ENCODE assay signal across 9 mouse cellular contexts in the genomic region with DNA sequence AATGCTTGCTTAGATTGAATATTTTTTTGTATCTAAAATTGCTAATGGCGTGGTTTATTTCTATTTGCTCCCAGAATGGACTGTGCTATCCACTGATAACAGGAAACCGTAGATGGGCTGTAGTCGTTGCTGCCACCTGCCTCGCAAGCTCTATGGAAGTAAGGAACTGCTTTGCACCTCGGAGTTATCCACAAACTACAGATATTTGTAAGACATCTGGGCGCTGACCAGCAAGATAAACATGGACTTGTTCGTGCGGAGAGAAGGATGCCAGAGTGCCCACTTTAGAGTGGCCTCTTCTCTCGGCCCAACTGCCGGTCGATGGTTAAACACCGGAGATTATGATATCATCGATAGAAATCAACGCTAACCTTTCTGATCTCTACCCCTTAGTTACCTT. TPM values are rescaled to one million over a fixed set of nuclear protein-coding genes. Genes with fewer than 3 reads are reported as not detected.
DNase-seq lines count a peak whose midpoint lies in the region; ATAC-seq lines count a peak whose summit lies in the region.
"Had no signal": no experiment of that assay in that cellular context is flagged by ENCODE, and none has a peak within 500 bp of the region (broad histone marks: within the 10 kb centered on the region; RNA-seq: fewer than 3 reads in every experiment).

No protein-coding gene starts in this region.

- H3K4me3 ChIP-seq in heart, embryonic 15.5 days = peak overlapping the region; percentile 59
- H3K4me3 ChIP-seq in embryonic facial prominence, embryonic 10.5 days = peak overlapping the region; percentile 55
- H3K4me3 ChIP-seq in hindbrain, embryonic 12.5 days = peak overlapping the region; percentile 37
- peak overlapping the region; percentile 47 for H3K4me3 ChIP-seq in midbrain, embryonic 12.5 days

- no peak overlapping the region for H3K9ac ChIP-seq in heart, embryonic 15.5 days
- no peak overlapping the region for H3K9ac ChIP-seq in hindbrain, embryonic 12.5 days
- no peak overlapping the region for H3K9ac ChIP-seq in midbrain, embryonic 12.5 days (replicated peaks)

- H3K27me3 ChIP-seq in heart, embryonic 15.5 days = peaks cover 96% of the 10 kb centered on the region
- peaks cover 100% of the 10 kb centered on the region for H3K27me3 ChIP-seq in embryonic facial prominence, embryonic 10.5 days (replicated peaks; ENCODE audit: low read depth, poor library complexity, severe bottlenecking)
- H3K27me3 ChIP-seq in hindbrain, embryonic 12.5 days = peaks cover 98% of the 10 kb centered on the region
- peaks cover 98% of the 10 kb centered on the region for H3K27me3 ChIP-seq in midbrain, embryonic 12.5 days

- no peak for ATAC-seq in heart, embryonic 15.5 days (replicated peaks; ENCODE audit: insufficient number of reproducible peaks, insufficient read depth, low FRiP score, low read depth)
- peak; percentile 5; the same call in 1 of the 2 replicates for ATAC-seq in hindbrain, embryonic 12.5 days (ENCODE audit: low FRiP score)
- peak; percentile 7; the same call in 1 of the 2 replicates for ATAC-seq in midbrain, embryonic 12.5 days (ENCODE audit: low FRiP score, low read depth)

- no peaks in the 10 kb centered on the region for H3K9me3 ChIP-seq in heart, embryonic 15.5 days (replicated peaks)
- H3K9me3 ChIP-seq in embryonic facial prominence, embryonic 10.5 days = no peaks in the 10 kb centered on the region
- no peaks in the 10 kb centered on the region for H3K9me3 ChIP-seq in hindbrain, embryonic 12.5 days (replicated peaks)
- H3K9me3 ChIP-seq in midbrain, embryonic 12.5 days = no peaks in the 10 kb centered on the region

- no peak overlapping the region for H3K27ac ChIP-seq in heart, embryonic 15.5 days
- H3K27ac ChIP-seq in embryonic facial prominence, embryonic 10.5 days (replicated peaks) = no peak overlapping the region
- H3K27ac ChIP-seq in hindbrain, embryonic 12.5 days = no peak overlapping the region
- H3K27ac ChIP-seq in midbrain, embryonic 12.5 days (replicated peaks) = no peak overlapping the region

- no peak for DNase-seq in heart, postnatal 14 days
- DNase-seq in embryonic facial prominence, embryonic 10.5 days (ENCODE audit: low spot score) = no peak
- DNase-seq in left cerebral cortex, postnatal 14 days (ENCODE audit: low spot score in 2 of 2) = no peak
- DNase-seq in cerebellum, adult 11 months = no peak
- no peak for DNase-seq in testis, postnatal 14 days (ENCODE audit: low spot score)

- peak overlapping the region; percentile 93 for H3K4me2 ChIP-seq in heart, embryonic 15.5 days
- H3K4me2 ChIP-seq in hindbrain, embryonic 12.5 days (replicated peaks) = peak overlapping the region; percentile 62
- peak overlapping the region; percentile 81 for H3K4me2 ChIP-seq in midbrain, embryonic 12.5 days (replicated peaks)

- WGBS in heart, embryonic 15.5 days = under 1% methylated on average over 14 of the region's 14 CpGs
- WGBS in embryonic facial prominence, embryonic 10.5 days = 1% methylated on average over 14 of the region's 14 CpGs
- under 1% methylated on average over 14 of the region's 14 CpGs for WGBS in hindbrain, embryonic 12.5 days
- under 1% methylated on average over 14 of the region's 14 CpGs for WGBS in midbrain, embryonic 12.5 days

- H3K36me3 ChIP-seq in heart, embryonic 15.5 days = no peaks in the 10 kb centered on the region
- no peaks in the 10 kb centered on the region for H3K36me3 ChIP-seq in embryonic facial prominence, embryonic 10.5 days (replicated peaks)
- H3K36me3 ChIP-seq in hindbrain, embryonic 12.5 days = no peaks in the 10 kb centered on the region
- H3K36me3 ChIP-seq in midbrain, embryonic 12.5 days = no peaks in the 10 kb centered on the region

- H3K4me1 ChIP-seq in heart, embryonic 15.5 days (replicated peaks) = peaks cover 29% of the 10 kb centered on the region
- H3K4me1 ChIP-seq in embryonic facial prominence, embryonic 10.5 days = peaks cover 26% of the 10 kb centered on the region
- H3K4me1 ChIP-seq in hindbrain, embryonic 12.5 days = peaks cover 19% of the 10 kb centered on the region
- H3K4me1 ChIP-seq in midbrain, embryonic 12.5 days = peaks cover 22% of the 10 kb centered on the region

- intact Hi-C loops in heart, postnatal 14 days (cut with DNase I) = loop anchor here (5.0 kb wide), 1 partner anchor 64 kb away; no protein-coding TSS in a partner anchor
- intact Hi-C loops in left cerebral cortex, postnatal 14 days (cut with DNase I) = loop anchor here (2.0 kb wide), 1 partner anchor 63 kb away; no protein-coding TSS in a partner anchor

RNA-seq across cellular contexts. Expression of a gene that starts 0.5 kb away (rescaled TPM):
- 0.79 and 4.9 TPM in 2 replicates for polyA plus RNA-seq in heart, embryonic 15.5 days (2015; fragmentation: Nextera tagmentation; extraction: Ambion mirVana)
- total RNA-seq in heart, postnatal 14 days (2021) = under 1 TPM; 0.19 to 0.44 TPM
- 1.3 and 1.6 TPM in 2 replicates for polyA plus RNA-seq in embryonic facial prominence, embryonic 10.5 days (2016; fragmentation: Nextera tagmentation; extraction: Ambion mirVana)
- 6.1 and 8.8 TPM in 2 replicates for polyA plus RNA-seq in hindbrain, embryonic 12.5 days (2016; fragmentation: Nextera tagmentation; extraction: Ambion mirVana)
- 0.22 and 0.29 TPM in 2 replicates for polyA plus RNA-seq in midbrain, embryonic 12.5 days (2016; fragmentation: Nextera tagmentation; extraction: Ambion mirVana)
- total RNA-seq in left cerebral cortex, postnatal 14 days (2021) = 1 to 10 TPM; 1.6 to 1.9 TPM
- total RNA-seq: MEL had no signal
